Mouse (Mus musculus) ES-Bruce4 (cell line): ENCODE measurements around the gene Lpcat3.

Experiments used
- CTCF ChIP-seq: IDR thresholded peaks from one replicate; pipeline ENCODE4 v1.8.1; 2011; ENCODE audit warnings: low read depth, low read length
- POLR2A ChIP-seq: IDR thresholded peaks from one replicate; pipeline ENCODE4 v1.8.1; 2011; ENCODE audit warnings: low read length; ENCODE audit not compliant: insufficient read depth

DNA sequence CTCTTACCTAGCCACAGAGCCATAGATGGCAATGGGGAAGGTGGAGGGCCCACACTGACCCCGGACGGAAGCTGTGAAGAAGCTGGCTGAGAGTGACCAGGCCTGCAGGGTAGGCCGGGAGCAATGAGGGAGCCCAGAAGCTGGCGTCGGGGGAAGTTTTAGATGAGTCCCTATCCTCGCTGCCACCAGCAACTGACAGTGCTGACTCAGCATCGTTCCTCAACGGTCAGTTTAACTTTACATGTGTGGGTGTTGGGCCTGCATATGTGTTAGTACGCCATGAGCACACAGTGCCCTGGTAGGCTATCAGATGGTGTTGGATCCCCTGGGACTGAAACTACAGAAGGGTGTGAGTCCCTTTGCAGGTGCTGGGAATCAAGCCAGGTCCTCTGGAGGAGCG lies 61.6 kb downstream of the Lpcat3 start:
- no peak for TF ChIP-seq CTCF
- TF ChIP-seq POLR2A: no peak
